Comparison of ENCODE assay signal across 8 mouse cellular contexts in genomic region chr1:93755618-93756017, GRCm38 (mm10). TPM values are rescaled to one million over a fixed set of nuclear protein-coding genes. Genes with fewer than 3 reads are reported as not detected.
DNase-seq lines count a peak whose midpoint lies in the region; ATAC-seq and TF ChIP-seq lines count a peak whose summit lies in the region.

No protein-coding gene starts in this region.

- peak overlapping the region; percentile 85 for H3K4me2 ChIP-seq in forebrain, postnatal 0 days (ENCODE audit: low read depth)
- H3K4me2 ChIP-seq in liver, embryonic 15.5 days: peak overlapping the region; percentile 99

- peaks cover 10% of the 10 kb centered on the region for H3K79me2 ChIP-seq in heart, adult 2 months (replicated peaks; ENCODE audit: control insufficient read depth, insufficient read depth, low read length)

- no peak for ATAC-seq in forebrain, postnatal 0 days
- ATAC-seq in liver, embryonic 15.5 days (ENCODE audit: insufficient read depth): no peak

- H3K4me3 ChIP-seq in heart, adult 2 months: peak overlapping the region; percentile 86
- peak overlapping the region; percentile 94 for H3K4me3 ChIP-seq in E14TG2a.4 (replicated peaks; ENCODE audit: low read length)
- peak overlapping the region; percentile 97 for H3K4me3 ChIP-seq in forebrain, postnatal 0 days (ENCODE audit: low read depth, low read length)
- H3K4me3 ChIP-seq in liver, embryonic 15.5 days (replicated peaks): peak overlapping the region; percentile 96

- no peak overlapping the region for H3K9ac ChIP-seq in heart, adult 2 months (ENCODE audit: low read depth, low read length)
- H3K9ac ChIP-seq in forebrain, postnatal 0 days: peak overlapping the region; percentile 84
- H3K9ac ChIP-seq in liver, embryonic 15.5 days: peak overlapping the region; percentile 92

- H3K27me3 ChIP-seq in heart, adult 2 months (ENCODE audit: control insufficient read depth, insufficient read depth, low read length): no peaks in the 10 kb centered on the region
- no peaks in the 10 kb centered on the region for H3K27me3 ChIP-seq in E14TG2a.4 (ENCODE audit: insufficient read depth, low read length)
- no peaks in the 10 kb centered on the region for H3K27me3 ChIP-seq in forebrain, postnatal 0 days (ENCODE audit: insufficient read depth, low read length)
- no peaks in the 10 kb centered on the region for H3K27me3 ChIP-seq in liver, embryonic 15.5 days

- no peak for TF ChIP-seq EP300 in heart, adult 2 months (IDR thresholded peaks at IDR 0.05; ENCODE audit: insufficient read depth, low read depth, low read length)

- 29% methylated on average over 7 of the region's 7 CpGs for WGBS in heart, adult 2 months
- 25% methylated on average over 7 of the region's 7 CpGs for WGBS in forebrain, postnatal 0 days
- 13% methylated on average over 7 of the region's 7 CpGs for WGBS in liver, embryonic 15.5 days (ENCODE audit: insufficient replicate concordance)

- TF ChIP-seq POLR2A in heart, adult 2 months (IDR thresholded peaks at IDR 0.05; ENCODE audit: insufficient read depth, low read depth, low read length): no peak

- H3K9me3 ChIP-seq in E14TG2a.4 (ENCODE audit: low read length): no peaks in the 10 kb centered on the region
- H3K9me3 ChIP-seq in forebrain, postnatal 0 days (ENCODE audit: low read length): no peaks in the 10 kb centered on the region
- no peaks in the 10 kb centered on the region for H3K9me3 ChIP-seq in liver, embryonic 15.5 days (replicated peaks)

- intact Hi-C loops in heart, adult 2 months (cut with DNase I): loop anchor here (2.0 to 10.0 kb wide), 4 partner anchors 47 to 311 kb away; partner anchors contain the start of gene Ing5
- intact Hi-C loops in heart, postnatal 14 days (cut with DNase I): no loop called here

- peaks cover 3% of the 10 kb centered on the region; the same call in 1 of the 2 replicates for H3K4me1 ChIP-seq in heart, adult 2 months (ENCODE audit: control insufficient read depth, insufficient read depth, low read length)
- H3K4me1 ChIP-seq in E14TG2a.4 (replicated peaks; ENCODE audit: low read depth, low read length): peaks cover 63% of the 10 kb centered on the region
- H3K4me1 ChIP-seq in forebrain, postnatal 0 days (ENCODE audit: insufficient read depth): 0 out of 2 replicates have a peak, but pooled peaks cover 9% of the 10 kb centered on the region
- H3K4me1 ChIP-seq in liver, embryonic 15.5 days (replicated peaks): peaks cover 63% of the 10 kb centered on the region

- no peak for DNase-seq in heart, adult 2 months
- no peak for DNase-seq in heart, postnatal 14 days
- DNase-seq in forebrain, postnatal 0 days: no peak
- no peak for DNase-seq in ovary, postnatal 14 days (ENCODE audit: low spot score)
- DNase-seq in urinary bladder, postnatal 14 days (ENCODE audit: low spot score): no peak
- no peak for DNase-seq in B cell, adult 2 months

- H3K36me3 ChIP-seq in heart, adult 2 months (ENCODE audit: control insufficient read depth, insufficient read depth, low read length): no peaks in the 10 kb centered on the region; the same call in none of the 2 replicates
- H3K36me3 ChIP-seq in E14TG2a.4 (ENCODE audit: insufficient read depth, low read length): peaks cover 2% of the 10 kb centered on the region
- peaks cover 1% of the 10 kb centered on the region; the same call in 1 of the 2 replicates for H3K36me3 ChIP-seq in forebrain, postnatal 0 days (ENCODE audit: insufficient read depth)
- H3K36me3 ChIP-seq in liver, embryonic 15.5 days (replicated peaks): 0 out of 2 replicates have a peak, but pooled peaks cover under 1% of the 10 kb centered on the region

- TF ChIP-seq CTCF in heart, adult 2 months (IDR thresholded peaks at IDR 0.05): no peak
- no peak for TF ChIP-seq CTCF in E14TG2a.4 (conservative IDR thresholded peaks at IDR 0.05; ENCODE audit: low read length)
- no peak for TF ChIP-seq CTCF in forebrain, postnatal 0 days (IDR thresholded peaks at IDR 0.05; ENCODE audit: low read depth)

- no peak overlapping the region; the same call in 1 of the 2 replicates for H3K27ac ChIP-seq in heart, adult 2 months
- no peak overlapping the region for H3K27ac ChIP-seq in forebrain, postnatal 0 days (ENCODE audit: low read depth, low read length)
- peak overlapping the region; percentile 95 for H3K27ac ChIP-seq in liver, embryonic 15.5 days (replicated peaks)

RNA-seq across cellular contexts. Expression of gene Thap4, which starts 1.0 kb away (rescaled TPM):
- total RNA-seq in heart, adult 2 months (2021): 10 to 100 TPM; 75.0 to 80.4 TPM
- 69.0 and 76.9 TPM in 2 replicates for polyA plus RNA-seq in heart, adult 2 months (2012; rRNA removed)
- total RNA-seq in heart, postnatal 14 days (2021): 10 to 100 TPM; 60.5 to 73.5 TPM
- 53.2 and 71.3 TPM in 2 replicates for total RNA-seq in forebrain, postnatal 0 days (2014; rRNA removed)
- polyA plus RNA-seq in forebrain, postnatal 0 days (2015; fragmentation: Nextera tagmentation; extraction: Ambion mirVana): 51.2 and 53.2 TPM in 2 replicates
- 10.9 and 12.3 TPM in 2 replicates for polyA plus RNA-seq in liver, embryonic 15.5 days (2015; fragmentation: Nextera tagmentation; extraction: Ambion mirVana)

RNA-seq across cellular contexts. Expression of gene Atg4b, which starts 4.3 kb away (rescaled TPM):
- 10 to 100 TPM; 33.6 to 36.4 TPM for total RNA-seq in heart, adult 2 months (2021)
- polyA plus RNA-seq in heart, adult 2 months (2012; rRNA removed): 27.7 and 33.4 TPM in 2 replicates
- 10 to 100 TPM; 40.9 to 41.8 TPM for total RNA-seq in heart, postnatal 14 days (2021)
- 46.0 and 50.6 TPM in 2 replicates for total RNA-seq in forebrain, postnatal 0 days (2014; rRNA removed)
- polyA plus RNA-seq in forebrain, postnatal 0 days (2015; fragmentation: Nextera tagmentation; extraction: Ambion mirVana): 72.6 and 72.7 TPM in 2 replicates
- polyA plus RNA-seq in liver, embryonic 15.5 days (2015; fragmentation: Nextera tagmentation; extraction: Ambion mirVana): 57.2 and 59.9 TPM in 2 replicates

RNA-seq across cellular contexts. Expression of gene Dtymk, which starts 46.1 kb away (rescaled TPM):
- total RNA-seq in heart, adult 2 months (2021): 10 to 100 TPM; 22.2 to 22.4 TPM
- 23.6 and 35.4 TPM in 2 replicates for polyA plus RNA-seq in heart, adult 2 months (2012; rRNA removed)
- total RNA-seq in heart, postnatal 14 days (2021): 10 to 100 TPM; 33.0 to 33.9 TPM
- 90.9 and 97.1 TPM in 2 replicates for total RNA-seq in forebrain, postnatal 0 days (2014; rRNA removed)
- polyA plus RNA-seq in forebrain, postnatal 0 days (2015; fragmentation: Nextera tagmentation; extraction: Ambion mirVana): 123 and 138 TPM in 2 replicates
- 110 and 114 TPM in 2 replicates for polyA plus RNA-seq in liver, embryonic 15.5 days (2015; fragmentation: Nextera tagmentation; extraction: Ambion mirVana)

RNA-seq across cellular contexts. Expression of gene Ing5, which starts 48.1 kb away (rescaled TPM):
- total RNA-seq in heart, adult 2 months (2021): 10 to 100 TPM; 13.0 to 15.1 TPM
- polyA plus RNA-seq in heart, adult 2 months (2012; rRNA removed): 5.4 and 6.8 TPM in 2 replicates
- total RNA-seq in heart, postnatal 14 days (2021): 10 to 100 TPM in 1 of 2 experiments, 1 to 10 TPM in 1; 8.3 to 10.6 TPM
- total RNA-seq in forebrain, postnatal 0 days (2014; rRNA removed): 9.3 and 12.9 TPM in 2 replicates
- polyA plus RNA-seq in forebrain, postnatal 0 days (2015; fragmentation: Nextera tagmentation; extraction: Ambion mirVana): 4.4 and 5.4 TPM in 2 replicates
- polyA plus RNA-seq in liver, embryonic 15.5 days (2015; fragmentation: Nextera tagmentation; extraction: Ambion mirVana): 9.4 TPM in 2 replicates
